Mouse (Mus musculus) cerebellum, adult 18-20 months (tissue): ENCODE measurements around the gene Snapc3.
"Not testable (repeated sequence)": the region's sequence is repeated elsewhere in the genome, so short reads cannot be mapped to it uniquely, and the experiment has no call there.

Experiments used
- DNase-seq, 2 experiments: peaks; one replicate each; pipeline ENCODE4 v3.0.0; 2021

Gene Snapc3

GRCm38 (mm10) chr4:83501037-83501430 is 83.5 kb downstream of the Snapc3 start:
- DNase-seq: no peak

- DNase-seq: no peak
These were observed 92.1 kb downstream of the Snapc3 start for GRCm38 (mm10) chr4:83509600-83509999.

GRCm38 (mm10) chr4:83511083-83511482 is 93.6 kb downstream of the Snapc3 start:
- no peak for DNase-seq

- DNase-seq: no peak
These were observed 94.7 kb downstream of the Snapc3 start for GRCm38 (mm10) chr4:83512217-83512616.

- DNase-seq: no peak
These were observed 95.1 kb downstream of the Snapc3 start for GRCm38 (mm10) chr4:83512644-83513043.

- no peak for DNase-seq
These were observed 96.7 kb downstream of the Snapc3 start for GRCm38 (mm10) chr4:83514183-83514582.

- DNase-seq: no peak
These were observed 97.6 kb downstream of the Snapc3 start for GRCm38 (mm10) chr4:83514976-83515669.

- not testable (repeated sequence) for DNase-seq
These were observed 98.6 kb downstream of the Snapc3 start for GRCm38 (mm10) chr4:83516144-83516543.
